Mouse (Mus musculus) WW6 (cell line): Measurements from ENCODE around the gene Plekhj1.

Experiments used
- DNase-seq: peaks from one replicate; pipeline ENCODE4 v3.0.0-alpha.2; 2013; ENCODE audit warnings: low read depth, low spot score

Plekhj1 gene

GRCm38 (mm10) chr10:80751188-80751832 is 47.1 kb downstream of the Plekhj1 start:
- DNase-seq: no peak

DNA sequence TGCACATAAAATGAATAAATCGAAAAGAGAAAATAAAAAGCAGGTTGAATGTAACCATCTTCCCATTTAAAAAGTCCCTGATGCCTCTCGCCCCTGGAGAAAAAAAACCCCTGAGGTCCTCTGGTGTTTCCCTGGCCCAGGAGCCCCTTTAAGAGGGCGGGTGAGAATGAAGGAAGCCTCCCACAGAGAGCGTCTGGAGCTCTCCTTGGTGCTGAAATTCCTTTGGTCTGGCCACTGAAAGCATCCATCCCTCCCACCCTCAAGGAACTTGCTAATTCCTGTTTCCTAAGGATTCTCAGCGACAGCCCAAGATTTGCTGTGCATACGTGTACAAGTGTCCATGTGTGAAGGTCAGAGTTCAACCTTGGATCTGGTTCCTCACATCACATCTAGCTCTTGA is 49.8 kb downstream of the Plekhj1 start:
- no peak for DNase-seq

DNA sequence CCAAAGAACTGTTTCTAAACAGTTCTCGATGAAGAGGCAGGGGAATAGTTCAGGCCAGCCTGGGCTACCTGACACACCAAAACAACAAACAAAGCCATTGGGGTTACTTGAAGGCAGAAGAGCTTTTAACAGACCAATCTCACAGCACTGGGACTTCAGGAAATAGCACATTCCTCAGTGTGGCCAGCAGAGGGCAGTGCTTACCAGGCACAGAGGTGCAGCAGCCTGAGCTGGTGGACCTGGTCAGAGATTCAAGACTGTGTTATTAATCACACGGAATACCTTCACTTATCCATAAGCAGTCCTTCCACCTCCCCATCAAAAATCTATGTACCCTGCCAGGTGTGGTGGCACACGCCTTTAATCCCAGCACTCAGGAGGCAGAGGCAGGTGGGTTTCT is 51.0 kb downstream of the Plekhj1 start:
- DNase-seq: no peak
